Mouse (Mus musculus): ENCODE results near the gene Irgc1. TPM values are rescaled to one million over a fixed set of nuclear protein-coding genes. Genes with fewer than 3 reads are reported as not detected.
"Not testable (repeated sequence)": the region's sequence is repeated elsewhere in the genome, so short reads cannot be mapped to it uniquely, and the experiment has no call there.

The Irgc1 gene
- polyA plus RNA-seq, 1 experiment, result 19.9 TPM

- no peak overlapping the region for H3K4me3 ChIP-seq (ENCODE audit: extremely low read depth, insufficient read depth, insufficient read length)
- no peaks in the 10 kb centered on the region for H3K36me3 ChIP-seq (ENCODE audit: control insufficient read depth, insufficient read depth, low read length)
- TF ChIP-seq POLR2A (IDR thresholded peaks at IDR 0.05; ENCODE audit: low read depth, low read length) (no peak), CTCF (IDR thresholded peaks at IDR 0.05; ENCODE audit: extremely low read depth, insufficient read depth, insufficient read length, insufficient replicate concordance) (no peak)
- DNase-seq (ENCODE audit: low read depth in 1 of 2, low spot score in 2 of 2), result no peak
- H3K27me3 ChIP-seq (ENCODE audit: control insufficient read depth, insufficient read depth, low read length), result peaks cover 13% of the 10 kb centered on the region
- H3K27ac ChIP-seq (ENCODE audit: insufficient read depth, low read length), result peak overlapping the region; percentile 30
- peaks cover 4% of the 10 kb centered on the region for H3K4me1 ChIP-seq (ENCODE audit: control insufficient read depth, insufficient read depth, insufficient read length)
- WGBS, result 64% methylated on average over 9 of the region's 9 CpGs
Observed at GRCm38 (mm10) chr7:24486654-24487130, 34.6 kb upstream of the Irgc1 start.

- H3K27ac ChIP-seq (ENCODE audit: insufficient read depth, low read length), result no peak overlapping the region
- H3K27me3 ChIP-seq (ENCODE audit: control insufficient read depth, insufficient read depth, low read length), result peaks cover 15% of the 10 kb centered on the region
- peaks cover 8% of the 10 kb centered on the region for H3K4me1 ChIP-seq (ENCODE audit: control insufficient read depth, insufficient read depth, insufficient read length)
- no peaks in the 10 kb centered on the region for H3K36me3 ChIP-seq (ENCODE audit: control insufficient read depth, insufficient read depth, low read length)
- TF ChIP-seq CTCF (IDR thresholded peaks at IDR 0.05; ENCODE audit: extremely low read depth, insufficient read depth, insufficient read length, insufficient replicate concordance) (no peak), POLR2A (IDR thresholded peaks at IDR 0.05; ENCODE audit: low read depth, low read length) (no peak)
- DNase-seq (ENCODE audit: low read depth in 1 of 2, low spot score in 2 of 2), result no peak
- 90% methylated on average over 9 of the region's 9 CpGs for WGBS
- no peak overlapping the region for H3K4me3 ChIP-seq (ENCODE audit: extremely low read depth, insufficient read depth, insufficient read length)
Observed at GRCm38 (mm10) chr7:24485481-24485880, 33.4 kb upstream of the Irgc1 start.

DNA sequence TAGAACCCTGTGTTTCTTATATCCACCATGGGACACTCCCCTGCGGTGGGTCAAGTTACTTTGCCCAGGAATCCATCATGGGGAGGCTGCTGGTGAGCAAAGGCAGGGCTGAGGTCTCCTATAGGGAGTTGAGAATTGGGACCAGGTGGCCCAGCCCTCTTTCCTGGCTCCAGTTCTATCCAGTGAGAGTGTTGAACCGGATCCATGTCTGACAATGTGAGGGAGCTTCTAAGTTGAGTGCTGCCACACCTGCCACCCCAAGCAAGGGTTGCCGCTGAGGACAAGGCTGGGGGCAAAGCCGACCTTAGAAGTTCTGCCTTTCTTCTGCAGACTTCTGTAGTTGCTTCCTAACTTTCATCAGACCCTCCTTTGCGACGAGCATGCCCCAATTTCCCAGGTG lies 31.2 kb upstream of the Irgc1 start:
- not testable (repeated sequence) for H3K27ac ChIP-seq (ENCODE audit: insufficient read depth, low read length); DNase-seq (ENCODE audit: low read depth in 1 of 2, low spot score in 2 of 2); H3K36me3 ChIP-seq (ENCODE audit: control insufficient read depth, insufficient read depth, low read length); H3K4me3 ChIP-seq (ENCODE audit: extremely low read depth, insufficient read depth, insufficient read length); H3K4me1 ChIP-seq (ENCODE audit: control insufficient read depth, insufficient read depth, insufficient read length)
- 50% methylated on average over 6 of the region's 6 CpGs for WGBS
- H3K27me3 ChIP-seq (ENCODE audit: control insufficient read depth, insufficient read depth, low read length), result peaks cover 15% of the 10 kb centered on the region

GRCm38 (mm10) chr7:24482208-24483020 lies 30.3 kb upstream of the Irgc1 start:
- WGBS, result 10% methylated on average over 17 of the region's 38 CpGs
- DNase-seq (ENCODE audit: low read depth in 1 of 2, low spot score in 2 of 2), result no peak
- H3K4me1 ChIP-seq (ENCODE audit: control insufficient read depth, insufficient read depth, insufficient read length), result peaks cover 8% of the 10 kb centered on the region
- H3K36me3 ChIP-seq (ENCODE audit: control insufficient read depth, insufficient read depth, low read length), result no peaks in the 10 kb centered on the region
- peak overlapping the region; percentile 53; the same call in 1 of the 2 replicates for H3K4me3 ChIP-seq (ENCODE audit: extremely low read depth, insufficient read depth, insufficient read length)
- no peak overlapping the region for H3K27ac ChIP-seq (ENCODE audit: insufficient read depth, low read length)
- TF ChIP-seq POLR2A (IDR thresholded peaks at IDR 0.05; ENCODE audit: low read depth, low read length) (no peak), CTCF (IDR thresholded peaks at IDR 0.05; ENCODE audit: extremely low read depth, insufficient read depth, insufficient read length, insufficient replicate concordance) (no peak)
- peaks cover 15% of the 10 kb centered on the region for H3K27me3 ChIP-seq (ENCODE audit: control insufficient read depth, insufficient read depth, low read length)

- peaks cover 8% of the 10 kb centered on the region for H3K4me1 ChIP-seq (ENCODE audit: control insufficient read depth, insufficient read depth, insufficient read length)
- peak; percentile 53 to 81 for DNase-seq (ENCODE audit: low read depth in 1 of 2, low spot score in 2 of 2)
- H3K27ac ChIP-seq (ENCODE audit: insufficient read depth, low read length), result no peak within 1 kb of the TSS; the same call in 1 of the 2 replicates
- no peaks in the 10 kb centered on the region for H3K36me3 ChIP-seq (ENCODE audit: control insufficient read depth, insufficient read depth, low read length)
- H3K4me3 ChIP-seq (ENCODE audit: extremely low read depth, insufficient read depth, insufficient read length), result peak within 1 kb of the TSS; percentile 63
- TF ChIP-seq CTCF (IDR thresholded peaks at IDR 0.05; ENCODE audit: extremely low read depth, insufficient read depth, insufficient read length, insufficient replicate concordance), result no peak
- TF ChIP-seq POLR2A (IDR thresholded peaks at IDR 0.05; ENCODE audit: low read depth, low read length), result no peak
- 2% methylated on average over 67 of the region's 83 CpGs for whole genome bisulfite sequencing
- peaks cover 15% of the 10 kb centered on the region for H3K27me3 ChIP-seq (ENCODE audit: control insufficient read depth, insufficient read depth, low read length)
Observed at GRCm38 (mm10) chr7:24481474-24482207, 29.5 kb upstream of the Irgc1 start, which contains the start of gene Cadm4. Cadm4 (plus strand) TSS chr7:24482023.

- Histone ChIP-seq H3K36me3 (ENCODE audit: control insufficient read depth, insufficient read depth, low read length) (peaks cover 3% of the 10 kb centered on the region; the same call in 1 of the 2 replicates), H3K4me1 (ENCODE audit: control insufficient read depth, insufficient read depth, insufficient read length) (peaks cover 8% of the 10 kb centered on the region), H3K27me3 (ENCODE audit: control insufficient read depth, insufficient read depth, low read length) (peaks cover 15% of the 10 kb centered on the region), H3K27ac (ENCODE audit: insufficient read depth, low read length) (no peak overlapping the region; the same call in 1 of the 2 replicates), H3K4me3 (ENCODE audit: extremely low read depth, insufficient read depth, insufficient read length) (peak overlapping the region; percentile 63; the same call in 1 of the 2 replicates)
- no peak for DNase-seq (ENCODE audit: low read depth in 1 of 2, low spot score in 2 of 2)
- 8% methylated on average over 14 of the region's 14 CpGs for WGBS
- TF ChIP-seq POLR2A (IDR thresholded peaks at IDR 0.05; ENCODE audit: low read depth, low read length) (no peak), CTCF (IDR thresholded peaks at IDR 0.05; ENCODE audit: extremely low read depth, insufficient read depth, insufficient read length, insufficient replicate concordance) (no peak)
Observed at GRCm38 (mm10) chr7:24480986-24481473, 28.9 kb upstream of the Irgc1 start.

Data from spleen, adult 2 months (tissue).